Mouse (Mus musculus): ENCODE measurements around the gene Tmem223. TPM values are rescaled to one million over a fixed set of nuclear protein-coding genes. Genes with fewer than 3 reads are reported as not detected.

The Tmem223 gene
- 114 and 117 TPM in 2 replicates for polyA plus RNA-seq (2015; fragmentation: Nextera tagmentation; extraction: Ambion mirVana)

DNA sequence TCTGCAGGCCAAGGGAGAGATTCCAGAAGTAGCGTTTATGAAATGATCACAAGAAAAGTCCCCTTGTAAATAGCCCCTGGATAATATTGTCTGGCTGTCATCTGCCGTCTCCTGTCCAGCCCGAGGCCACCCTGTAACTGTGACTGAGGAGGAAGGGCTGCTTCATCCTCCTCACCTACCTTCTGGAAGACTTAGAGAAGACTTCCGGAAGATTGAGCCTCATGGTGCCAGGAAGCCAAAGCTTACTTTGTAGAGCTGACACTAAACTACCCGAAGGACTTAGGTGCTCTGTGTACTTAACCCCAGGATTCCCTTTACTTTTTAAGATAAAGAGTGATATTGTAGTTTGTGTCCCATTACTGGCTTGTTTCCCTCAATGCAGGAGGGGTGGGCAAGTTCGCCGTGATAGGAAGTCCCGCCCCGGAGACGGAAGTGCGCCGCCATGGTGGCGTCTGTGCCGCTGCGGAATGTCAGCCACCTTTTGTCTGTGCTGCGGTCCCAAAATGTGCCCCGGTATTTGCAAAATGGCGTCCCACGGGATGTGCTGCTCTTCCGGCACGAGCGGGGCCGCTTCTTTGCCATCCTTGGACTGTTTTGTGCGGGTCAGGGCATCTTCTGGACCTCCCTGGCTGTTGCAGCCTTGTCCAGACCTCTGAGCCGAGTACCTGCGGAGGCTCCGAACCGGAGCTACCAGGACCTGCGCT is at the start of gene Tmem223:
Tmem223 (plus strand) TSS at position 430 of the 704 bp plus-strand sequence.
- WGBS: 19% methylated on average over 29 of the region's 29 CpGs
- Histone ChIP-seq H3K27me3 (ENCODE audit: control insufficient read depth, insufficient read depth, low read length) (no peaks in the 10 kb centered on the region), H3K9ac (ENCODE audit: low read length) (peak within 1 kb of the TSS; percentile 94), H3K27ac (replicated peaks) (peak within 1 kb of the TSS; percentile 93), H3K9me3 (ENCODE audit: control insufficient read depth, low read length) (no peaks in the 10 kb centered on the region), H3K36me3 (ENCODE audit: control insufficient read depth, insufficient read depth, low read length) (peaks cover 16% of the 10 kb centered on the region), H3K4me2 (replicated peaks; ENCODE audit: low read depth) (peak within 1 kb of the TSS; percentile 70), H3K4me3 (ENCODE audit: low read depth, low read length) (peak within 1 kb of the TSS; percentile 76), H3K4me1 (replicated peaks; ENCODE audit: control insufficient read depth, insufficient read depth) (peaks cover 4% of the 10 kb centered on the region; the same call in 1 of the 2 replicates)
- TF ChIP-seq CTCF (IDR thresholded peaks at IDR 0.05; ENCODE audit: low read depth): peak; percentile 29; the same call in 1 of the 2 replicates
- no peak for TF ChIP-seq EP300 (optimal IDR thresholded peaks at IDR 0.05)
- ATAC-seq (ENCODE audit: low FRiP score, low TSS enrichment) (peak; percentile 59), DNase-seq (ENCODE audit: low spot score) (peak; percentile 84)

DNA sequence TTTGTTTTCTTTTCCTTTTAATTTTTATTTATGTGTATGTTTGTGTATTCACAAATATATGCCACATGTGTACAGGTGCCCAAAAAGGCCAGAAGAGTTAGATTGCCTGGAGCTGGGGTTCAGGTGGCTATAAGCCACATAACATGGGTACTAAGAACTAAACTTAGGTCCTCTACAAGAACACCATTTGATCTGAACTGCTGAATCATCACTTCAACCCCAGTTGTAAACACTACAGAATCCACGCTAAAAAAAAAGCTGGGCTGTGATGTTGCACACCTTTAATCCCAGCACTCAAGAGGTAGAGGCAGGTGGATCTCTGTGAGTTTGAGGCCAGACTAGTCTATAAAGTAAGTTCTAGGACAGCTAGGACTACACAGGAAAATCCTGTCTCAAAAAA is 49.4 kb upstream of the Tmem223 start:
- no peak for ATAC-seq (ENCODE audit: low FRiP score, low TSS enrichment)
- Histone ChIP-seq H3K4me2 (replicated peaks; ENCODE audit: low read depth) (no peak overlapping the region), H3K27ac (replicated peaks) (no peak overlapping the region)

DNA sequence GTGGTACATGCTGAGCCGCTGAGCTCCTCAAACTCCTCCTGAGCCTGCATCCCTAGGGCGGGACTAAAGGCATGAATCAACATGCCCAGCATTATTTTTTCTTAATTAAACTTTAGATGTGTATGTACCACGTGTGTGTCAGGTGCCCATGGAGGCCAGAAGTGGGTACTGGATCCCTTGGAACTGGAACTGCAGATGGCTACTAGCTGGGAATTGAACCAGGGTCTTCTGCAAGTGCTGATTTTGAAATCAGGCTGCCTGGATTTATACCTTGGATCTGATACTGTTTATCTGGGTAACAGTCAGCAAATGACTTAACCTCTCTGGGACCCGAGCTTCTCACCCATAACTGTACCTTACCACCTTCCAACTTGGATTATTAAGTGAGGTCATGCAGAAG is 48.8 kb upstream of the Tmem223 start:
- Histone ChIP-seq H3K9ac (ENCODE audit: low read length) (no peak overlapping the region), H3K4me3 (ENCODE audit: low read depth, low read length) (peak overlapping the region; percentile 66; the same call in 1 of the 2 replicates), H3K27ac (replicated peaks) (no peak overlapping the region), H3K9me3 (ENCODE audit: control insufficient read depth, low read length) (no peaks in the 10 kb centered on the region), H3K27me3 (ENCODE audit: control insufficient read depth, insufficient read depth, low read length) (no peaks in the 10 kb centered on the region), H3K36me3 (ENCODE audit: control insufficient read depth, insufficient read depth, low read length) (peaks cover 6% of the 10 kb centered on the region; the same call in 1 of the 2 replicates), H3K4me2 (replicated peaks; ENCODE audit: low read depth) (peak overlapping the region; percentile 59), H3K4me1 (replicated peaks; ENCODE audit: control insufficient read depth, insufficient read depth) (no peaks in the 10 kb centered on the region)
- peak; percentile 11 for DNase-seq (ENCODE audit: low spot score)
- WGBS: 31% methylated on average over 4 of the region's 4 CpGs
- TF ChIP-seq CTCF (IDR thresholded peaks at IDR 0.05; ENCODE audit: low read depth) (no peak), EP300 (optimal IDR thresholded peaks at IDR 0.05) (no peak)
- ATAC-seq (ENCODE audit: low FRiP score, low TSS enrichment): no peak

More for the DNA sequence above, 49.4 kb upstream of the Tmem223 start:
- WGBS: 41% methylated on average over 1 of the region's 1 CpGs
- no peaks in the 10 kb centered on the region for H3K9me3 ChIP-seq (ENCODE audit: control insufficient read depth, low read length)
- H3K4me1 ChIP-seq (replicated peaks; ENCODE audit: control insufficient read depth, insufficient read depth): no peaks in the 10 kb centered on the region
- H3K27me3 ChIP-seq (ENCODE audit: control insufficient read depth, insufficient read depth, low read length): no peaks in the 10 kb centered on the region
- H3K4me3 ChIP-seq (ENCODE audit: low read depth, low read length): no peak overlapping the region
- no peak overlapping the region for H3K9ac ChIP-seq (ENCODE audit: low read length)
- no peak for DNase-seq (ENCODE audit: low spot score)
- TF ChIP-seq CTCF (IDR thresholded peaks at IDR 0.05; ENCODE audit: low read depth): no peak
- TF ChIP-seq EP300 (optimal IDR thresholded peaks at IDR 0.05): no peak
- peaks cover 6% of the 10 kb centered on the region; the same call in 1 of the 2 replicates for H3K36me3 ChIP-seq (ENCODE audit: control insufficient read depth, insufficient read depth, low read length)

DNA sequence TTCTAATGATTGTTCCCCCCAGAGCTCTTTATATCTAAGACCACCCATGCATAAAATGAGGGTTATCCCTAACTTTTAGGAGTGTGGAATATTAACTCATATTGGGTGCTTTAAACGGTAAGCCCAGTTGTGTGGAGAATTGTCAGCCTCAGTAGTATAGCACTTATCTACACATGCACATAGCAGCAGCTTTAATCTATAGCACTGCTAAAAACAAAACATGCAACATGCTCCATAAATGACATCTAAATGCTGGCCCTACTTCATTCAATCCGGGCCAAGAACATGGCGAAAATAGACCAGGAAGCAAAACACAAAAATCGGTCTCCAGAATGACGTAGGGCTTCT is 48.3 kb upstream of the Tmem223 start:
- no peak for TF ChIP-seq CTCF (IDR thresholded peaks at IDR 0.05; ENCODE audit: low read depth)
- TF ChIP-seq EP300 (optimal IDR thresholded peaks at IDR 0.05): no peak
- peak overlapping the region; percentile 79 for H3K9ac ChIP-seq (ENCODE audit: low read length)
- WGBS: under 1% methylated on average over 5 of the region's 5 CpGs
- no peaks in the 10 kb centered on the region for H3K27me3 ChIP-seq (ENCODE audit: control insufficient read depth, insufficient read depth, low read length)
- peaks cover 6% of the 10 kb centered on the region; the same call in 1 of the 2 replicates for H3K36me3 ChIP-seq (ENCODE audit: control insufficient read depth, insufficient read depth, low read length)
- H3K4me1 ChIP-seq (replicated peaks; ENCODE audit: control insufficient read depth, insufficient read depth): no peaks in the 10 kb centered on the region
- H3K27ac ChIP-seq (replicated peaks): peak overlapping the region; percentile 98
- H3K4me2 ChIP-seq (replicated peaks; ENCODE audit: low read depth): peak overlapping the region; percentile 59
- peak overlapping the region; percentile 66 for H3K4me3 ChIP-seq (ENCODE audit: low read depth, low read length)
- DNase-seq (ENCODE audit: low spot score) (no peak), ATAC-seq (ENCODE audit: low FRiP score, low TSS enrichment) (no peak)
- H3K9me3 ChIP-seq (ENCODE audit: control insufficient read depth, low read length): no peaks in the 10 kb centered on the region

DNA sequence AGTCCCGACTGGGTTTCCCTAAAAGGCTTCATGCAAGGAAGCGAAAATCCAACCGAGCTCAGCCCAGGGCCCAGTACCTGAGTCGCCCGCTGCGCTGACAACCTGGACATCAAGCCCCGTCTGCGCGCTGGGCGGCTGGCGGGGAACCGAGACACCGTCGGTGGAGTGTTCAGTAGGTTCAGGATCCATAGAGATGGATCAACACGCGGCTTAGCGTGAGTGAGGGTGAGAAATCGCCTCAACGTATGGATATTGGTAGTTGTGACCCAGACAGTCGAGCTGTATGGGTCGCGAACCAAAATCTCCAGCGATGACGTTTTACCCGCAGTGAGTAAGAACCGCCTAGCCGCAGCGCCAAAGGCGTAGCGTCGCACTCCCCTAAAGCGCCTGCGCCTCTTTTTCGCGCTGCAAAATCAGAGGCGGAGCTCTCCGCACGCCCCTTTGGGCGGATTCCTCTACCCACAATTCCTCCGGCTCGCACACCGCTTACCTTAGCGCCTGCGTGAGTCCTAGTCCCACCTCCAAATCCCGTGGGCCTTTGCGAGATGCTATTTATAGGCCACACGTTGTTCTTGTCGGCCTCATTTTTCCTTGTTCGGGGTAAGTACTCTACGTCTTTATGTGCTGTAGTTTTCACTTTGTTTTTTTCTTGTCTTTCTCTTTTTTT is 47.8 kb upstream of the Tmem223 start, which contains the start of gene Slc3a2:
Slc3a2 (minus strand) TSS at position 463 of the 667 bp plus-strand sequence.
- peak within 1 kb of the TSS; percentile 59 for H3K4me2 ChIP-seq (replicated peaks; ENCODE audit: low read depth)
- under 1% methylated on average over 50 of the region's 50 CpGs for WGBS
- H3K36me3 ChIP-seq (ENCODE audit: control insufficient read depth, insufficient read depth, low read length): peaks cover 6% of the 10 kb centered on the region; the same call in 1 of the 2 replicates
- peak; percentile 97 for DNase-seq (ENCODE audit: low spot score)
- peak within 1 kb of the TSS; percentile 98 for H3K27ac ChIP-seq (replicated peaks)
- peak within 1 kb of the TSS; percentile 89 for H3K9ac ChIP-seq (ENCODE audit: low read length)
- peak within 1 kb of the TSS; percentile 66 for H3K4me3 ChIP-seq (ENCODE audit: low read depth, low read length)
- H3K4me1 ChIP-seq (replicated peaks; ENCODE audit: control insufficient read depth, insufficient read depth): no peaks in the 10 kb centered on the region
- no peaks in the 10 kb centered on the region for H3K9me3 ChIP-seq (ENCODE audit: control insufficient read depth, low read length)
- no peak for TF ChIP-seq CTCF (IDR thresholded peaks at IDR 0.05; ENCODE audit: low read depth)
- no peak for TF ChIP-seq EP300 (optimal IDR thresholded peaks at IDR 0.05)
- no peaks in the 10 kb centered on the region for H3K27me3 ChIP-seq (ENCODE audit: control insufficient read depth, insufficient read depth, low read length)
- peak; percentile 98 for ATAC-seq (ENCODE audit: low FRiP score, low TSS enrichment)
